Mouse (Mus musculus) hindbrain, embryonic 14.5 days (tissue): ENCODE measurements around the gene C1ql2. TPM values are rescaled to one million over a fixed set of nuclear protein-coding genes. Genes with fewer than 3 reads are reported as not detected.
A peak's percentile ranks its signal among the peaks of the same experiment; 100 is the strongest.

Experiments used
- ATAC-seq: fragments of 200-750 bp; cut with Nextera tagmentation; 2 replicates; pipeline ENCODE4 v1.8.0; 2017; ENCODE audit warnings: moderate number of reproducible peaks, mild to moderate bottlenecking, moderate TSS enrichment, moderate library complexity; ENCODE audit not compliant: low FRiP score
- DNase-seq: peaks from one replicate; pipeline ENCODE4 v3.0.0-alpha.2; 2015; ENCODE audit warnings: low spot score
- H3K27ac ChIP-seq: fragments of 300-500 bp; sonication (generic); 2 replicates; pipeline ENCODE4 v1.5.1; 2014; ENCODE audit warnings: mild to moderate bottlenecking, moderate library complexity
- H3K27me3 ChIP-seq: fragments of 300-500 bp; sonication (generic); 2 replicates; pipeline ENCODE4 v1.6.1; 2014; ENCODE audit warnings: mild to moderate bottlenecking, low read length, mixed read lengths; ENCODE audit not compliant: control insufficient read depth, insufficient read depth
- H3K36me3 ChIP-seq: fragments of 300-500 bp; sonication (generic); replicated peaks from 2 replicates; pipeline ENCODE4 v1.6.1; 2014; ENCODE audit not compliant: control insufficient read depth, insufficient read depth
- H3K4me1 ChIP-seq: fragments of 300-500 bp; sonication (generic); replicated peaks from 2 replicates; pipeline ENCODE4 v1.6.1; 2014; ENCODE audit warnings: antibody characterized with exemption, low read length, mixed read lengths; ENCODE audit not compliant: control insufficient read depth, insufficient read depth
- H3K4me2 ChIP-seq: fragments of 300-500 bp; sonication (generic); replicated peaks from 2 replicates; pipeline ENCODE4 v1.6.1; 2014; ENCODE audit warnings: mild to moderate bottlenecking, moderate library complexity
- H3K4me3 ChIP-seq: fragments of 300-500 bp; sonication (generic); replicated peaks from 2 replicates; pipeline ENCODE4 v1.5.1; 2014; ENCODE audit warnings: mild to moderate bottlenecking, low read length
- H3K9ac ChIP-seq: fragments of 300-500 bp; sonication (generic); 2 replicates; pipeline ENCODE4 v1.6.1; 2014
- H3K9me3 ChIP-seq: fragments of 300-500 bp; sonication (generic); 2 replicates; pipeline ENCODE4 v1.6.1; 2016; ENCODE audit warnings: low read length; ENCODE audit not compliant: control insufficient read depth
- WGBS: fragments of 180-500 bp; shearing (Covaris S2); extraction: QIAGEN DNeasy Blood & Tissue Kit; methylation state at CpG from one replicate; pipeline ENCODE4 v1.1.7; 2014; 5-methylcytosine and 5-hydroxymethylcytosine counted together
- polyA plus RNA-seq: library from polyadenylated mRNA; unstranded; fragments of >200 nt; fragmentation: Nextera tagmentation; extraction: Ambion mirVana; gene quantifications from 2 replicates; pipeline ENCODE4 v1.2.1, GENCODE M21; 2014

C1ql2 gene
- polyA plus RNA-seq, 1 experiment from 2014 or later: 4.9 TPM

GRCm38 (mm10) chr1:120331841-120332240 is 8.5 kb upstream of the C1ql2 start:
- WGBS: 36% methylated on average over 6 of the region's 6 CpGs
- Histone ChIP-seq H3K4me2 (no peak overlapping the region), H3K9me3 (no peaks in the 10 kb centered on the region), H3K4me1 (no peaks in the 10 kb centered on the region), H3K36me3 (no peaks in the 10 kb centered on the region), H3K27me3 (peaks cover 12% of the 10 kb centered on the region), H3K4me3 (no peak overlapping the region), H3K27ac (no peak overlapping the region), H3K9ac (no peak overlapping the region)
- ATAC-seq (no peak), DNase-seq (peak; percentile 65)

- H3K9me3 ChIP-seq: no peaks in the 10 kb centered on the region
- WGBS: 38% methylated on average over 7 of the region's 7 CpGs
- peaks cover 63% of the 10 kb centered on the region for H3K27me3 ChIP-seq
- H3K4me2 ChIP-seq: no peak overlapping the region
- no peak overlapping the region for H3K27ac ChIP-seq
- DNase-seq (no peak), ATAC-seq (no peak)
- no peaks in the 10 kb centered on the region for H3K36me3 ChIP-seq
- no peak overlapping the region for H3K4me3 ChIP-seq
- H3K9ac ChIP-seq: no peak overlapping the region
- peaks cover 27% of the 10 kb centered on the region for H3K4me1 ChIP-seq
These were observed 2.4 kb upstream of the C1ql2 start for GRCm38 (mm10) chr1:120337970-120338369.

GRCm38 (mm10) chr1:120341172-120341675 is 842 bp downstream of the C1ql2 start:
- H3K36me3 ChIP-seq: no peaks in the 10 kb centered on the region
- ATAC-seq: peak; percentile 10; the same call in 1 of the 2 replicates
- H3K27me3 ChIP-seq: peaks cover 82% of the 10 kb centered on the region
- peaks cover 27% of the 10 kb centered on the region for H3K4me1 ChIP-seq
- H3K27ac ChIP-seq: no peak overlapping the region
- H3K9me3 ChIP-seq: no peaks in the 10 kb centered on the region
- peak overlapping the region; percentile 35 for H3K4me3 ChIP-seq
- H3K9ac ChIP-seq: 0 out of 2 replicates have a peak overlapping the region, but pooled peaks have one; percentile 20
- peak overlapping the region; percentile 64 for H3K4me2 ChIP-seq
- DNase-seq: no peak
- under 1% methylated on average over 41 of the region's 41 CpGs for WGBS

- no peak for DNase-seq
- H3K9ac ChIP-seq: no peak overlapping the region
- peaks cover 81% of the 10 kb centered on the region for H3K27me3 ChIP-seq
- peak; percentile 17; the same call in 1 of the 2 replicates for ATAC-seq
- H3K4me2 ChIP-seq: peak overlapping the region; percentile 64
- no peak overlapping the region for H3K27ac ChIP-seq
- WGBS: 3% methylated on average over 17 of the region's 17 CpGs
- no peaks in the 10 kb centered on the region for H3K36me3 ChIP-seq
- peaks cover 27% of the 10 kb centered on the region for H3K4me1 ChIP-seq
- H3K9me3 ChIP-seq: no peaks in the 10 kb centered on the region
- peak overlapping the region; percentile 35 for H3K4me3 ChIP-seq
These were observed 1.5 kb downstream of the C1ql2 start for GRCm38 (mm10) chr1:120341811-120342370.

GRCm38 (mm10) chr1:120342371-120342821 is 2.0 kb downstream of the C1ql2 start:
- Histone ChIP-seq H3K36me3 (no peaks in the 10 kb centered on the region), H3K9ac (no peak overlapping the region), H3K27me3 (peaks cover 81% of the 10 kb centered on the region), H3K4me2 (peak overlapping the region; percentile 64), H3K9me3 (no peaks in the 10 kb centered on the region), H3K4me3 (peak overlapping the region; percentile 26), H3K27ac (no peak overlapping the region), H3K4me1 (peaks cover 27% of the 10 kb centered on the region)
- peak; percentile 41; the same call in 1 of the 2 replicates for ATAC-seq
- DNase-seq: peak; percentile 40
- 1% methylated on average over 34 of the region's 34 CpGs for WGBS

GRCm38 (mm10) chr1:120345001-120345400 is 4.6 kb downstream of the C1ql2 start:
- no peaks in the 10 kb centered on the region for H3K9me3 ChIP-seq
- DNase-seq: no peak
- WGBS: 20% methylated on average over 7 of the region's 7 CpGs
- no peak for ATAC-seq
- H3K27me3 ChIP-seq: peaks cover 57% of the 10 kb centered on the region
- H3K36me3 ChIP-seq: no peaks in the 10 kb centered on the region
- H3K4me3 ChIP-seq: no peak overlapping the region
- H3K27ac ChIP-seq: no peak overlapping the region
- no peak overlapping the region for H3K4me2 ChIP-seq
- no peak overlapping the region for H3K9ac ChIP-seq
- peaks cover 26% of the 10 kb centered on the region for H3K4me1 ChIP-seq

- Histone ChIP-seq H3K27me3 (0 out of 2 replicates have a peak, but pooled peaks cover 3% of the 10 kb centered on the region), H3K4me3 (no peak overlapping the region), H3K36me3 (no peaks in the 10 kb centered on the region), H3K9ac (no peak overlapping the region), H3K4me2 (no peak overlapping the region), H3K9me3 (no peaks in the 10 kb centered on the region), H3K27ac (no peak overlapping the region), H3K4me1 (no peaks in the 10 kb centered on the region)
- WGBS: 24% methylated on average over 2 of the region's 2 CpGs
- DNase-seq: no peak
- ATAC-seq: no peak
These were observed 14.0 kb downstream of the C1ql2 start for GRCm38 (mm10) chr1:120354387-120354786.

GRCm38 (mm10) chr1:120357371-120358274 is 17.2 kb downstream of the C1ql2 start:
- DNase-seq: peak; percentile 63
- ATAC-seq: peak; percentile 83

GRCm38 (mm10) chr1:120363638-120364037 is 23.3 kb downstream of the C1ql2 start:
- ATAC-seq (no peak), DNase-seq (no peak)
- no peak overlapping the region for H3K4me3 ChIP-seq
- no peaks in the 10 kb centered on the region for H3K27me3 ChIP-seq
- H3K4me2 ChIP-seq: no peak overlapping the region
- H3K27ac ChIP-seq: no peak overlapping the region
- no peaks in the 10 kb centered on the region for H3K4me1 ChIP-seq
- H3K36me3 ChIP-seq: no peaks in the 10 kb centered on the region
- H3K9ac ChIP-seq: no peak overlapping the region
- 89% methylated on average over 1 of the region's 1 CpGs for WGBS
- H3K9me3 ChIP-seq: no peaks in the 10 kb centered on the region

More at GRCm38 (mm10) chr1:120357371-120358274, 17.2 kb downstream of the C1ql2 start:
- peak overlapping the region; percentile 2; the same call in 1 of the 2 replicates for H3K4me2 ChIP-seq
- H3K27ac ChIP-seq: no peak overlapping the region
- no peaks in the 10 kb centered on the region for H3K36me3 ChIP-seq
- H3K4me1 ChIP-seq: no peaks in the 10 kb centered on the region
- no peak overlapping the region for H3K9ac ChIP-seq
- H3K27me3 ChIP-seq: 0 out of 2 replicates have a peak, but pooled peaks cover 3% of the 10 kb centered on the region
- no peak overlapping the region for H3K4me3 ChIP-seq
- WGBS: 7% methylated on average over 16 of the region's 16 CpGs
- H3K9me3 ChIP-seq: no peaks in the 10 kb centered on the region
